Mouse (Mus musculus): Measurements from ENCODE around the gene Car5a. TPM values are rescaled to one million over a fixed set of nuclear protein-coding genes. Genes with fewer than 3 reads are reported as not detected.

Car5a gene
- total and polyA plus RNA-seq, 2 experiments from 2014 or later = 0.52 TPM; not detected in 1

- TF ChIP-seq CTCF (IDR thresholded peaks at IDR 0.05; ENCODE audit: low read depth) = no peak
- Histone ChIP-seq H3K4me1 (ENCODE audit: insufficient read depth) (no peaks in the 10 kb centered on the region), H3K4me2 (ENCODE audit: low read depth) (no peak overlapping the region), H3K4me3 (ENCODE audit: low read depth, low read length) (no peak overlapping the region), H3K36me3 (ENCODE audit: insufficient read depth) (peaks cover 60% of the 10 kb centered on the region), H3K9ac (no peak overlapping the region), H3K27ac (ENCODE audit: low read depth, low read length) (no peak overlapping the region), H3K27me3 (ENCODE audit: insufficient read depth, low read length) (no peaks in the 10 kb centered on the region), H3K9me3 (ENCODE audit: low read length) (no peaks in the 10 kb centered on the region)
- 92% methylated on average over 11 of the region's 11 CpGs for WGBS
- no peak for DNase-seq
- ATAC-seq = no peak
Measured at GRCm38 (mm10) chr8:121980792-121981519, 36.3 kb upstream of the Car5a start.

- Histone ChIP-seq H3K4me1 (ENCODE audit: insufficient read depth) (no peaks in the 10 kb centered on the region), H3K27ac (ENCODE audit: low read depth, low read length) (no peak overlapping the region), H3K27me3 (ENCODE audit: insufficient read depth, low read length) (no peaks in the 10 kb centered on the region), H3K36me3 (ENCODE audit: insufficient read depth) (peaks cover 72% of the 10 kb centered on the region), H3K9me3 (ENCODE audit: low read length) (no peaks in the 10 kb centered on the region), H3K4me2 (ENCODE audit: low read depth) (no peak overlapping the region), H3K4me3 (ENCODE audit: low read depth, low read length) (no peak overlapping the region), H3K9ac (no peak overlapping the region)
- ATAC-seq (no peak), DNase-seq (no peak)
- 93% methylated on average over 13 of the region's 13 CpGs for WGBS
- no peak for TF ChIP-seq CTCF (IDR thresholded peaks at IDR 0.05; ENCODE audit: low read depth)
Measured at GRCm38 (mm10) chr8:121978670-121979069, 34.0 kb upstream of the Car5a start.

GRCm38 (mm10) chr8:121977819-121978590 lies 33.3 kb upstream of the Car5a start:
- H3K36me3 ChIP-seq (ENCODE audit: insufficient read depth) = peaks cover 66% of the 10 kb centered on the region
- no peak overlapping the region for H3K4me2 ChIP-seq (ENCODE audit: low read depth)
- H3K9me3 ChIP-seq (ENCODE audit: low read length) = no peaks in the 10 kb centered on the region
- no peak overlapping the region for H3K27ac ChIP-seq (ENCODE audit: low read depth, low read length)
- peak; percentile 90 for TF ChIP-seq CTCF (IDR thresholded peaks at IDR 0.05; ENCODE audit: low read depth)
- no peaks in the 10 kb centered on the region for H3K4me1 ChIP-seq (ENCODE audit: insufficient read depth)
- DNase-seq (peak; percentile 80), ATAC-seq (peak; percentile 64)
- no peak overlapping the region for H3K4me3 ChIP-seq (ENCODE audit: low read depth, low read length)
- H3K9ac ChIP-seq = no peak overlapping the region
- 59% methylated on average over 8 of the region's 8 CpGs for WGBS
- no peaks in the 10 kb centered on the region for H3K27me3 ChIP-seq (ENCODE audit: insufficient read depth, low read length)

GRCm38 (mm10) chr8:121973906-121974305 lies 29.2 kb upstream of the Car5a start:
- Histone ChIP-seq H3K9ac (no peak overlapping the region), H3K4me1 (ENCODE audit: insufficient read depth) (no peaks in the 10 kb centered on the region; the same call in 1 of the 2 replicates), H3K36me3 (ENCODE audit: insufficient read depth) (peaks cover 39% of the 10 kb centered on the region), H3K4me3 (ENCODE audit: low read depth, low read length) (no peak overlapping the region), H3K4me2 (ENCODE audit: low read depth) (no peak overlapping the region), H3K9me3 (ENCODE audit: low read length) (no peaks in the 10 kb centered on the region), H3K27ac (ENCODE audit: low read depth, low read length) (no peak overlapping the region), H3K27me3 (ENCODE audit: insufficient read depth, low read length) (no peaks in the 10 kb centered on the region)
- WGBS = 95% methylated on average over 28 of the region's 28 CpGs
- no peak for TF ChIP-seq CTCF (IDR thresholded peaks at IDR 0.05; ENCODE audit: low read depth)
- ATAC-seq (no peak), DNase-seq (no peak)

GRCm38 (mm10) chr8:121971488-121972058 lies 26.9 kb upstream of the Car5a start:
- peak; percentile 40 for TF ChIP-seq CTCF (IDR thresholded peaks at IDR 0.05; ENCODE audit: low read depth)
- Histone ChIP-seq H3K9me3 (ENCODE audit: low read length) (no peaks in the 10 kb centered on the region), H3K27ac (ENCODE audit: low read depth, low read length) (peak overlapping the region; percentile 70), H3K27me3 (ENCODE audit: insufficient read depth, low read length) (no peaks in the 10 kb centered on the region), H3K4me1 (ENCODE audit: insufficient read depth) (peaks cover 11% of the 10 kb centered on the region), H3K4me3 (ENCODE audit: low read depth, low read length) (no peak overlapping the region), H3K9ac (no peak overlapping the region), H3K36me3 (ENCODE audit: insufficient read depth) (peaks cover 27% of the 10 kb centered on the region), H3K4me2 (ENCODE audit: low read depth) (no peak overlapping the region)
- ATAC-seq (peak; percentile 67; the same call in 1 of the 2 replicates), DNase-seq (peak; percentile 60)
- 56% methylated on average over 17 of the region's 17 CpGs for WGBS

- Histone ChIP-seq H3K9ac (no peak overlapping the region), H3K27me3 (ENCODE audit: insufficient read depth, low read length) (no peaks in the 10 kb centered on the region), H3K4me2 (ENCODE audit: low read depth) (no peak overlapping the region), H3K9me3 (ENCODE audit: low read length) (no peaks in the 10 kb centered on the region), H3K4me3 (ENCODE audit: low read depth, low read length) (no peak overlapping the region), H3K36me3 (ENCODE audit: insufficient read depth) (peaks cover 14% of the 10 kb centered on the region), H3K27ac (ENCODE audit: low read depth, low read length) (peak overlapping the region; percentile 67), H3K4me1 (ENCODE audit: insufficient read depth) (peaks cover 11% of the 10 kb centered on the region)
- no peak for TF ChIP-seq CTCF (IDR thresholded peaks at IDR 0.05; ENCODE audit: low read depth)
- no peak for DNase-seq
- WGBS = 86% methylated on average over 8 of the region's 8 CpGs
- no peak for ATAC-seq
Measured at GRCm38 (mm10) chr8:121970225-121970624, 25.5 kb upstream of the Car5a start.

- no peaks in the 10 kb centered on the region for H3K36me3 ChIP-seq (ENCODE audit: insufficient read depth)
- no peak overlapping the region for H3K4me2 ChIP-seq (ENCODE audit: low read depth)
- WGBS = 71% methylated on average over 4 of the region's 4 CpGs
- ATAC-seq (no peak), DNase-seq (no peak)
- peaks cover 11% of the 10 kb centered on the region for H3K4me1 ChIP-seq (ENCODE audit: insufficient read depth)
- no peak overlapping the region for H3K4me3 ChIP-seq (ENCODE audit: low read depth, low read length)
- no peaks in the 10 kb centered on the region for H3K9me3 ChIP-seq (ENCODE audit: low read length)
- no peak overlapping the region for H3K9ac ChIP-seq
- no peak for TF ChIP-seq CTCF (IDR thresholded peaks at IDR 0.05; ENCODE audit: low read depth)
- no peaks in the 10 kb centered on the region for H3K27me3 ChIP-seq (ENCODE audit: insufficient read depth, low read length)
- peak overlapping the region; percentile 57 for H3K27ac ChIP-seq (ENCODE audit: low read depth, low read length)
Measured at GRCm38 (mm10) chr8:121968542-121968941, 23.8 kb upstream of the Car5a start.
